Mouse (Mus musculus): ENCODE measurements around the gene H2-Ke6. TPM values are rescaled to one million over a fixed set of nuclear protein-coding genes. Genes with fewer than 3 reads are reported as not detected.

Gene H2-Ke6
- 29.4 and 35.5 TPM in 2 replicates for polyA plus RNA-seq (2014; fragmentation: Nextera tagmentation; extraction: Ambion mirVana)

DNA sequence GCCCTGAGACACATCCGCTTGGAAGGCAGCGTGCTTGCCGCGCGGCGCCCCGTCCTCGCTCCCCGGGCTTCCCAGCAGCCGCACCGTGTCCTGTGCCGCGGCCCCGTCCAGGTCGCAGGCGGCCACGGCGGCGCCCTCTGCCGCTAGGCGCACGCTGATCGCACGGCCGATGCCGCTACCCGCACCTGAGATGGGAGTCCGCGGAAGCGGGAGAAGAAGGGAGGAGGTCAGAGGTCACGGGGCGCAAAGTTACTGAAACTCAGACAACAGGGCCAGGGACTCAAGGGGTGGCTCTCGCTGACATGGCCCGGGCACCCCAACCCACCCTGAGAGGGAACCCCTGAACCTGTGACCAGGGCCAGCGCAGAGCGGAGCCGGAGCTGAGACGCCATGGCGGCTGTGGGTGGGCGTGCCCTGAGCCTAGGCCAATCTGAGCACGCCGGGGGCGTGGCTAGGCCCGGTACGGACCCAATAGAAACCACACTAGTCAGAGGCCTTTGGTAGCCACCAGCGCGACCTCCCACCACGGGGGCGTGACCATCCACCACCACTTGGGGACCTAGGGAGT lies at the start of gene H2-Ke6:
Gene H2-Ke6, minus strand, starts transcription at position 405 of the 568 bp plus-strand sequence.
- Histone ChIP-seq H3K9me3 (replicated peaks; ENCODE audit: control insufficient read depth, low read length) (no peaks in the 10 kb centered on the region), H3K4me2 (peak within 1 kb of the TSS; percentile 97)
- under 1% methylated on average over 48 of the region's 49 CpGs for WGBS (ENCODE audit: insufficient replicate concordance)

DNA sequence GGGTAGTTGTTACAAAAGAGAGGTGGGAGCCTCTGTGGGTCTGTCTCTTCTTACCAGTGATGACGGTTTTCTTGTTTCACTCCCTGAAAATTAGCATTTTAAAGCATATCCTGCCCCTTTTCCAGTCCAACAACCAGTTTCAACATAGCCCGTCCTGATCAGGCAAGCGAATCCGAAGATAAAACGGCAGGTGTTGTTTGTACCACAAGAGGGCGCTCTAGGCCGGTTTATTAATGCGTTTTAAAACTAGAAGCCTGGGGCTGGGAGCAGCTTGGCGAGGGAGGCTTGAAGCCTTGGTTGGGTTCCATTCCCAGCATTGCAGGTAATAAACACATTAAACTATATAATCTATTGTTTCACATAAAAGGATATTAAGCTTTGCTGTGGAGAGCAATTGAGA lies 49.7 kb upstream of the H2-Ke6 start:
- Histone ChIP-seq H3K9me3 (replicated peaks; ENCODE audit: control insufficient read depth, low read length) (no peaks in the 10 kb centered on the region), H3K4me3 (ENCODE audit: low read depth, low read length) (no peak overlapping the region), H3K4me2 (no peak overlapping the region), H3K27me3 (ENCODE audit: control insufficient read depth, insufficient read depth, low read length) (peaks cover 20% of the 10 kb centered on the region), H3K9ac (ENCODE audit: low read depth, low read length) (no peak overlapping the region), H3K27ac (ENCODE audit: low read depth, low read length) (no peak overlapping the region), H3K36me3 (ENCODE audit: control insufficient read depth, insufficient read depth, low read length) (no peaks in the 10 kb centered on the region), H3K4me1 (ENCODE audit: control insufficient read depth, insufficient read depth, low read length) (no peaks in the 10 kb centered on the region)
- no peak for ATAC-seq (replicated peaks; ENCODE audit: insufficient number of reproducible peaks, low FRiP score, low TSS enrichment)
- WGBS (ENCODE audit: insufficient replicate concordance) = 2% methylated on average over 9 of the region's 9 CpGs

More for the DNA sequence above, at the start of gene H2-Ke6:
- Histone ChIP-seq H3K27me3 (ENCODE audit: control insufficient read depth, insufficient read depth, low read length) (no peaks in the 10 kb centered on the region), H3K4me3 (ENCODE audit: low read depth, low read length) (peak within 1 kb of the TSS; percentile 71), H3K27ac (ENCODE audit: low read depth, low read length) (peak within 1 kb of the TSS; percentile 73), H3K4me1 (ENCODE audit: control insufficient read depth, insufficient read depth, low read length) (peaks cover 51% of the 10 kb centered on the region), H3K9ac (ENCODE audit: low read depth, low read length) (peak within 1 kb of the TSS; percentile 78), H3K36me3 (ENCODE audit: control insufficient read depth, insufficient read depth, low read length) (peaks cover 17% of the 10 kb centered on the region)
- ATAC-seq (replicated peaks; ENCODE audit: insufficient number of reproducible peaks, low FRiP score, low TSS enrichment) = peak; percentile 81

DNA sequence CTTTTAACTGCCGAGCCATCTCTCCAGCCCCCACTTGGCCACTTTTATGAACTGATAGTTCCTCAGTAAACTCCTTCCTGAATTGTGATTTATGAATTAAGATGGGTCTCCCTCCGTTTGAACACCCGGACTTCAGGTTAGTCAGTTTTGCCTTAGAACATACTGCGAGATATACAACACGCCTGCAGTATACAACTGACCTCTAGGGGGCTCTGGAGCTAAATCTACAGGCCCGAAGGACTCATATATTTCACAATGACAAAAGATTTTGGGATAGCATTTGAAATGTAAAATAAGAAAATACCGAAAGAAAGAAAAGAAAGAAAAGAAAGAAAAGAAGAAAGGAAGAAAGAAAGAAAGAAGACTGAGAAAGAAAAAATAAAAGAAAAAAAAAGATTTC lies 47.4 kb upstream of the H2-Ke6 start:
- Histone ChIP-seq H3K27ac (ENCODE audit: low read depth, low read length) (no peak overlapping the region), H3K36me3 (ENCODE audit: control insufficient read depth, insufficient read depth, low read length) (no peaks in the 10 kb centered on the region), H3K9me3 (replicated peaks; ENCODE audit: control insufficient read depth, low read length) (no peaks in the 10 kb centered on the region), H3K4me1 (ENCODE audit: control insufficient read depth, insufficient read depth, low read length) (no peaks in the 10 kb centered on the region), H3K27me3 (ENCODE audit: control insufficient read depth, insufficient read depth, low read length) (peaks cover 20% of the 10 kb centered on the region), H3K4me2 (no peak overlapping the region), H3K9ac (ENCODE audit: low read depth, low read length) (no peak overlapping the region), H3K4me3 (ENCODE audit: low read depth, low read length) (no peak overlapping the region)
- ATAC-seq (replicated peaks; ENCODE audit: insufficient number of reproducible peaks, low FRiP score, low TSS enrichment) = no peak
- 36% methylated on average over 7 of the region's 7 CpGs for WGBS (ENCODE audit: insufficient replicate concordance)

DNA sequence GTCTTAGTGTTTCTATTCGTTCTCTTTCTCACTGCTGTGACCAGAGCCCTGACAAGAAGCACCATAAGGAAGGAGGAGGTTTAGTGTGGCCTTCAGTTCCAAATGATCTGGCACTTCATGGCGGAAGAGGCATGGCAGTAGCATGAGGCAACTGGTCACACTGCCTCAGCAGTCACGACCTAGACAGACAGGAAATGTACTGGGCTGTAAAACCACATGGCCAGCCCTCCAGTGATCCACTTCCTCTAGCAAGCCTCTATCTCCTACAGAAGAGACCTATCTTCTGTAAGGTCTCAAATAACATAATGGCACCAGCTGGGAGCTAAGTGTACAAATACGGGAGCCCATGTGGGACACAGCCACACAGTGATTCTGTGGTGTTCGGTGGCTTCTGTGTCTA lies 44.2 kb upstream of the H2-Ke6 start:
- Histone ChIP-seq H3K36me3 (ENCODE audit: control insufficient read depth, insufficient read depth, low read length) (no peaks in the 10 kb centered on the region), H3K4me2 (no peak overlapping the region), H3K27me3 (ENCODE audit: control insufficient read depth, insufficient read depth, low read length) (peaks cover 16% of the 10 kb centered on the region), H3K4me3 (ENCODE audit: low read depth, low read length) (no peak overlapping the region), H3K4me1 (ENCODE audit: control insufficient read depth, insufficient read depth, low read length) (no peaks in the 10 kb centered on the region), H3K27ac (ENCODE audit: low read depth, low read length) (no peak overlapping the region), H3K9ac (ENCODE audit: low read depth, low read length) (no peak overlapping the region), H3K9me3 (replicated peaks; ENCODE audit: control insufficient read depth, low read length) (no peaks in the 10 kb centered on the region)
- WGBS (ENCODE audit: insufficient replicate concordance) = 65% methylated on average over 5 of the region's 5 CpGs
- no peak for ATAC-seq (replicated peaks; ENCODE audit: insufficient number of reproducible peaks, low FRiP score, low TSS enrichment)

DNA sequence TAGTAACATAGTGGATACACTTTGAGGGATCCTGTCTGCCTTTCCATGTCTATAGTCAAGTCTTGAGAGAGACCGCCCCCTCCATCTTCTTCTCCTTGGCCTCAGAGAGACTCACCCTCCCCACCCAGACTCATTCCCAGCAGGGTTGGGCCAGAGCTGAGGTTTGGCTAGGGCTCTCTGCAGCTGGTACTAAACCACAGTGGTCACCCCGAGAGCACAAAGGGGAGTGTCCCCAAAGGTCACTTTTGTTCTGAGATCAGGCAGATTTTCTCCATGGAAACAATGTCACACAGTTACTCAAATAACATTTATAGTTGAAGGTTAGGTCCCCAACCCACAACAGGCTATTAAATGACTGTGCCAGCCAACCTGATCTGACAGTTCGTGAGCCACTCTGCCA lies 41.0 kb upstream of the H2-Ke6 start:
- Histone ChIP-seq H3K4me2 (no peak overlapping the region), H3K9ac (ENCODE audit: low read depth, low read length) (no peak overlapping the region), H3K27ac (ENCODE audit: low read depth, low read length) (no peak overlapping the region), H3K27me3 (ENCODE audit: control insufficient read depth, insufficient read depth, low read length) (no peaks in the 10 kb centered on the region; the same call in 1 of the 2 replicates), H3K4me1 (ENCODE audit: control insufficient read depth, insufficient read depth, low read length) (no peaks in the 10 kb centered on the region), H3K9me3 (replicated peaks; ENCODE audit: control insufficient read depth, low read length) (no peaks in the 10 kb centered on the region), H3K36me3 (ENCODE audit: control insufficient read depth, insufficient read depth, low read length) (no peaks in the 10 kb centered on the region), H3K4me3 (ENCODE audit: low read depth, low read length) (no peak overlapping the region)
- WGBS (ENCODE audit: insufficient replicate concordance) = 53% methylated on average over 3 of the region's 3 CpGs
- ATAC-seq (replicated peaks; ENCODE audit: insufficient number of reproducible peaks, low FRiP score, low TSS enrichment) = no peak

DNA sequence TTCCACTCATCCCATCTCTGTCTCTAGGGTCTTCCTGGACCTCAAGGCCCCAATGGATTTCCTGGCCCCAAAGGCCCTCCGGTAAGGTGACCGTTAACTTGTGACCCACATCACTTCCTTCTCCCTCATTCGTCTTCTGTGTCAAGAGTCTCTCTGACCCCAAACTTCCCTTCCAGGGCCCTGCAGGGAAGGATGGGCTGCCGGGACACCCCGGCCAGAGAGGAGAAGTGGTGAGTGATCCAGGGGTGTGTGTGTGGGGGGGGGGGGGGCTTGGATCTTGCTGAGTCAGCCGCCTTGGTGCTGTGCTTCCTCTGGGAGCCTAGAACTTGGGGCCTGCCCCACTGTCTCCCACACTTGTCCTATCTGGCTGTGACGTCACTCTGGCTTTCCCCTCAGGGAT lies 29.4 kb upstream of the H2-Ke6 start:
- H3K9ac ChIP-seq (ENCODE audit: low read depth, low read length) = no peak overlapping the region
- no peaks in the 10 kb centered on the region for H3K4me1 ChIP-seq (ENCODE audit: control insufficient read depth, insufficient read depth, low read length)
- H3K27me3 ChIP-seq (ENCODE audit: control insufficient read depth, insufficient read depth, low read length) = 0 out of 2 replicates have a peak, but pooled peaks cover 3% of the 10 kb centered on the region
- no peaks in the 10 kb centered on the region for H3K9me3 ChIP-seq (replicated peaks; ENCODE audit: control insufficient read depth, low read length)
- ATAC-seq (replicated peaks; ENCODE audit: insufficient number of reproducible peaks, low FRiP score, low TSS enrichment) = no peak
- 66% methylated on average over 7 of the region's 7 CpGs for WGBS (ENCODE audit: insufficient replicate concordance)
- H3K4me3 ChIP-seq (ENCODE audit: low read depth, low read length) = no peak overlapping the region
- no peak overlapping the region for H3K27ac ChIP-seq (ENCODE audit: low read depth, low read length)
- no peaks in the 10 kb centered on the region for H3K36me3 ChIP-seq (ENCODE audit: control insufficient read depth, insufficient read depth, low read length)
- H3K4me2 ChIP-seq = no peak overlapping the region

DNA sequence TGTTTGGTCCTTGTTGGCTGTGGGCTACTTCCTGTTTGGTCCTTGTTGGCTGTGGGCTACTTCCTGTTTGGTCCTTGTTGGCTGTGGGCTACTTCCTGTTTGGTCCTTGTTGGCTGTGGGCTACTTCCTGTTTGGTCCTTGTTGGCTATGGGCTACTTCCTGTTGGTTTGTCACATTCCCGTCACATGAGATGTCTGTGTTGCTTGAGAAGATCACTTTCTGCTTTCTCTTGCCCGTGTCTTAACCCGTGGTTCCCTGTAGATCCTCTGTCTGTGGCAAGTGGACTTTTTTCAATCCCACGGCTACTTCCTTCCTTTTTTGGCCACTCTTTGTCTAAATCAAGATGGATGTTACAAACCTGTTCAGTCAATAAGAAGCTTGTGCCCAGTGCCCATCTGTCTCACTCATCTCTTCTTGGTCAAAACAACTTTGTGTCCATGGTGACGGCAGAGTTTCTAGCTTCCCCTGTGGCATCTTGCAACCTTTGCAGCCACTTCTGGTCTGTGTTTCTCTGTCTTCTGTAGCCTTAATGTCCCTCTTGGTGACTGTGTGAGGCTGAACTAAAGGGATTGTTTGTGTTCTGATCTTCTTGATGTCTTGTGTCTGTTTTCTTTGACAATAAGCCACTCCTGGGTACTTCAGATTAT lies 19.7 kb upstream of the H2-Ke6 start:
- ATAC-seq (replicated peaks; ENCODE audit: insufficient number of reproducible peaks, low FRiP score, low TSS enrichment) = no peak
- 81% methylated on average over 5 of the region's 5 CpGs for WGBS (ENCODE audit: insufficient replicate concordance)
- Histone ChIP-seq H3K27me3 (ENCODE audit: control insufficient read depth, insufficient read depth, low read length) (peaks cover 3% of the 10 kb centered on the region), H3K4me2 (no peak overlapping the region), H3K4me3 (ENCODE audit: low read depth, low read length) (no peak overlapping the region), H3K4me1 (ENCODE audit: control insufficient read depth, insufficient read depth, low read length) (no peaks in the 10 kb centered on the region), H3K27ac (ENCODE audit: low read depth, low read length) (no peak overlapping the region), H3K36me3 (ENCODE audit: control insufficient read depth, insufficient read depth, low read length) (no peaks in the 10 kb centered on the region), H3K9me3 (replicated peaks; ENCODE audit: control insufficient read depth, low read length) (0 out of 2 replicates have a peak, but pooled peaks cover 6% of the 10 kb centered on the region), H3K9ac (ENCODE audit: low read depth, low read length) (no peak overlapping the region)

DNA sequence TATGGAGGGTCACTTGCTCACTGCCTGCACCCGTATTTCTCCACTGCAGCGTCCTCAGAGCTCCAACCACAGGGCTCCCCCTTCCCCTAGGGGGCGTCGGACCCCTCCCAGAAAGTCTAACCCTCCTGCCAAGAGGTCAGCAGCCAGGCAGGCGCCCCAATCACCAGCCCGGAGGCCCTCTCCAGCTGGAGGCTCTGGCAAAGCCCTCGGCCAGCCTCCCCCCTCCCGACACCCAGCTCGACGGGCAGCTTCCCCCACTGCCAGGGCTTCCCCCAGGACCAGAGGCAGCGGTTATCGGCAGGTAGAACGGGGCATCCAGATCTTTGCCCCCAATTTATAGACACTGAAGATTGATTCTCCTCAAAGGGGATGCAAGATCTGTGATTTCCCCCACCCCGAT lies 18.1 kb upstream of the H2-Ke6 start:
- no peak overlapping the region for H3K9ac ChIP-seq (ENCODE audit: low read depth, low read length)
- no peak for ATAC-seq (replicated peaks; ENCODE audit: insufficient number of reproducible peaks, low FRiP score, low TSS enrichment)
- H3K36me3 ChIP-seq (ENCODE audit: control insufficient read depth, insufficient read depth, low read length) = no peaks in the 10 kb centered on the region
- no peak overlapping the region for H3K27ac ChIP-seq (ENCODE audit: low read depth, low read length)
- H3K4me2 ChIP-seq = no peak overlapping the region
- peaks cover 19% of the 10 kb centered on the region for H3K27me3 ChIP-seq (ENCODE audit: control insufficient read depth, insufficient read depth, low read length)
- H3K9me3 ChIP-seq (replicated peaks; ENCODE audit: control insufficient read depth, low read length) = 0 out of 2 replicates have a peak, but pooled peaks cover 6% of the 10 kb centered on the region
- no peak overlapping the region for H3K4me3 ChIP-seq (ENCODE audit: low read depth, low read length)
- 83% methylated on average over 14 of the region's 14 CpGs for WGBS (ENCODE audit: insufficient replicate concordance)
- H3K4me1 ChIP-seq (ENCODE audit: control insufficient read depth, insufficient read depth, low read length) = no peaks in the 10 kb centered on the region; the same call in 1 of the 2 replicates

Measured in heart, embryonic 11.5 days (tissue).